Mouse (Mus musculus): ENCODE data around the gene Atrip.
A peak's percentile ranks its signal among the peaks of the same experiment; 100 is the strongest.

Gene Atrip

GRCm38 (mm10) chr9:109031001-109031400, 42.9 kb downstream of the Atrip start:
- DNase-seq = peak; percentile 82

GRCm38 (mm10) chr9:109030312-109030711, 43.6 kb downstream of the Atrip start:
- DNase-seq = no peak

- DNase-seq = peak; percentile 91
These were observed 45.0 kb downstream of the Atrip start for GRCm38 (mm10) chr9:109028919-109029318.

GRCm38 (mm10) chr9:109028421-109028820, 45.5 kb downstream of the Atrip start:
- peak; percentile 70 for DNase-seq

- DNase-seq = peak; percentile 96
These were observed 46.4 kb downstream of the Atrip start for GRCm38 (mm10) chr9:109027521-109027920.

- peak; percentile 93 for DNase-seq
These were observed 50.8 kb downstream of the Atrip start for GRCm38 (mm10) chr9:109022866-109023685.

- peak; percentile 90 for DNase-seq
These were observed 52.5 kb downstream of the Atrip start for GRCm38 (mm10) chr9:109021428-109021827.

- DNase-seq = peak; percentile 95
These were observed 56.8 kb downstream of the Atrip start for GRCm38 (mm10) chr9:109016973-109017604.

GRCm38 (mm10) chr9:109015397-109015796, 58.5 kb downstream of the Atrip start:
- no peak for DNase-seq

- DNase-seq = peak; percentile 91
These were observed 63.6 kb downstream of the Atrip start for GRCm38 (mm10) chr9:109010316-109010690.

GRCm38 (mm10) chr9:109009636-109010315, 64.1 kb downstream of the Atrip start:
- DNase-seq = peak; percentile 98

GRCm38 (mm10) chr9:109008994-109009635, 64.8 kb downstream of the Atrip start:
- peak; percentile 92 for DNase-seq

GRCm38 (mm10) chr9:109008081-109008480, 65.8 kb downstream of the Atrip start:
- DNase-seq = peak; percentile 89
